Mouse (Mus musculus): Measurements from ENCODE around the gene Cad. TPM values are rescaled to one million over a fixed set of nuclear protein-coding genes. Genes with fewer than 3 reads are reported as not detected.

Cad gene
- total and polyA plus RNA-seq, 3 experiments: 43.1 to 123 (median 106) TPM

GRCm38 (mm10) chr5:31094100-31094798 lies 39.7 kb downstream of the Cad start:
- H3K4me3 ChIP-seq (replicated peaks in 1 of 3; ENCODE audit: low read depth in 2 of 3, low read length in 2 of 3, poor library complexity in 1 of 3): no peak overlapping the region
- in situ Hi-C loops (cut with MboI; ENCODE audit: low pct_ligation_motif_present, low pct_unique_long_range_greater_than_20kb, low sequenced_read_pairs): no loop called here
- no peaks in the 10 kb centered on the region for H3K36me3 ChIP-seq (replicated peaks in 1 of 2; ENCODE audit: control insufficient read depth in 1 of 2, insufficient read depth in 1 of 2, low read length in 1 of 2)
- no peaks in the 10 kb centered on the region for H3K79me2 ChIP-seq (replicated peaks; ENCODE audit: control insufficient read depth, extremely low read depth, insufficient read depth, poor library complexity, severe bottlenecking)
- no peak overlapping the region for H3K9ac ChIP-seq (ENCODE audit: insufficient read depth, low read depth)
- DNase-seq (ENCODE audit: extremely low read depth): no peak
- peak overlapping the region; percentile 82 for H3K4me2 ChIP-seq (ENCODE audit: insufficient read depth, low read depth, poor library complexity, severe bottlenecking)
- TF ChIP-seq GABPA (IDR thresholded peaks at IDR 0.05; ENCODE audit: insufficient replicate concordance, low read depth, low read length) (no peak), USF2 (conservative IDR thresholded peaks at IDR 0.05; ENCODE audit: low read depth, low read length) (0 out of 2 replicates have a peak, but pooled peaks have one; percentile 8), MYC (IDR thresholded peaks at IDR 0.05; ENCODE audit: low read depth, low read length) (no peak), KAT2A (IDR thresholded peaks at IDR 0.05; ENCODE audit: insufficient replicate concordance, low read length) (no peak), JUN (IDR thresholded peaks at IDR 0.05; ENCODE audit: insufficient read depth, low read depth, low read length) (no peak), JUND (conservative IDR thresholded peaks at IDR 0.05; ENCODE audit: low read depth, low read length) (no peak), MXI1 (IDR thresholded peaks at IDR 0.05; ENCODE audit: low read depth, low read length) (no peak), ETS1 (conservative IDR thresholded peaks at IDR 0.05; ENCODE audit: low read depth, low read length) (no peak)
- H3K4me1 ChIP-seq (ENCODE audit: control insufficient read depth in 1 of 2, insufficient read depth in 2 of 2): peaks cover 7 to 22% of the 10 kb centered on the region in 2 experiments
- no peak overlapping the region for H3K27ac ChIP-seq (ENCODE audit: insufficient read depth, low read depth)
- dilution Hi-C loops (cut with MboI; ENCODE audit: extremely low pct_ligation_motif_present, extremely low pct_unique_long_range_greater_than_20kb, low sequenced_read_pairs): no loop called here
- peaks cover 10% of the 10 kb centered on the region for H3K9me3 ChIP-seq (replicated peaks; ENCODE audit: low read length)
- peaks cover 86% of the 10 kb centered on the region for H3K27me3 ChIP-seq (replicated peaks)

GRCm38 (mm10) chr5:31094799-31095691 lies 40.5 kb downstream of the Cad start:
- Histone ChIP-seq H3K4me1 (ENCODE audit: control insufficient read depth in 1 of 2, insufficient read depth in 2 of 2) (peaks cover 7 to 22% of the 10 kb centered on the region in 2 experiments), H3K27ac (ENCODE audit: insufficient read depth, low read depth) (no peak overlapping the region), H3K27me3 (replicated peaks) (peaks cover 81% of the 10 kb centered on the region), H3K36me3 (replicated peaks in 1 of 2; ENCODE audit: control insufficient read depth in 1 of 2, insufficient read depth in 1 of 2, low read length in 1 of 2) (no peaks in the 10 kb centered on the region), H3K79me2 (replicated peaks; ENCODE audit: control insufficient read depth, extremely low read depth, insufficient read depth, poor library complexity, severe bottlenecking) (no peaks in the 10 kb centered on the region), H3K4me2 (ENCODE audit: insufficient read depth, low read depth, poor library complexity, severe bottlenecking) (peak overlapping the region; percentile 82), H3K9ac (ENCODE audit: insufficient read depth, low read depth) (no peak overlapping the region), H3K9me3 (replicated peaks; ENCODE audit: low read length) (peaks cover 10% of the 10 kb centered on the region), H3K4me3 (replicated peaks in 1 of 3; ENCODE audit: low read depth in 2 of 3, low read length in 2 of 3, poor library complexity in 1 of 3) (peak overlapping the region; percentile 30 to 44 (median 32))
- peak; percentile 81 for DNase-seq (ENCODE audit: extremely low read depth)
- dilution Hi-C loops (cut with MboI; ENCODE audit: extremely low pct_ligation_motif_present, extremely low pct_unique_long_range_greater_than_20kb, low sequenced_read_pairs): no loop called here
- in situ Hi-C loops (cut with MboI; ENCODE audit: low pct_ligation_motif_present, low pct_unique_long_range_greater_than_20kb, low sequenced_read_pairs): no loop called here
- TF ChIP-seq MYC (IDR thresholded peaks at IDR 0.05; ENCODE audit: low read depth, low read length) (0 out of 2 replicates have a peak, but pooled peaks have one; percentile 61), ZKSCAN1 (IDR thresholded peaks at IDR 0.05; ENCODE audit: borderline replicate concordance, low read depth, low read length) (no peak), KAT2A (IDR thresholded peaks at IDR 0.05; ENCODE audit: insufficient replicate concordance, low read length) (0 out of 2 replicates have a peak, but pooled peaks have one; percentile 38), TBP (conservative IDR thresholded peaks at IDR 0.05; ENCODE audit: low read depth, low read length) (no peak), ELF1 (IDR thresholded peaks at IDR 0.05; ENCODE audit: low read depth, low read length) (peak; percentile 55; the same call in 1 of the 2 replicates), CHD1 (IDR thresholded peaks at IDR 0.05; ENCODE audit: low read depth, low read length) (no peak), POLR2AphosphoS2 (IDR thresholded peaks at IDR 0.05; ENCODE audit: low read depth, low read length) (no peak), IRF4 (IDR thresholded peaks at IDR 0.05; ENCODE audit: low read depth, low read length) (peak; percentile 66), BHLHE40 (IDR thresholded peaks at IDR 0.05; ENCODE audit: low read depth, low read length) (peak; percentile 98), ZC3H11A (IDR thresholded peaks at IDR 0.05; ENCODE audit: low read depth, low read length) (no peak), PAX5 (IDR thresholded peaks at IDR 0.05; ENCODE audit: low read length) (no peak), JUN (IDR thresholded peaks at IDR 0.05; ENCODE audit: insufficient read depth, low read depth, low read length) (no peak), MAX (IDR thresholded peaks at IDR 0.05; ENCODE audit: low read length) (peak; percentile 77; the same call in 1 of the 2 replicates), NRF1 (IDR thresholded peaks at IDR 0.05; ENCODE audit: low read depth, low read length) (0 out of 2 replicates have a peak, but pooled peaks have one; percentile 14), RCOR1 (conservative IDR thresholded peaks at IDR 0.05; ENCODE audit: low read depth, low read length) (peak; percentile 69; the same call in 1 of the 2 replicates), SIN3A (IDR thresholded peaks at IDR 0.05; ENCODE audit: low read length) (peak; percentile 66; the same call in 1 of the 2 replicates), RAD21 (IDR thresholded peaks at IDR 0.05; ENCODE audit: low read depth, low read length) (no peak), TCF12 (IDR thresholded peaks at IDR 0.05; ENCODE audit: low read depth, low read length) (peak; percentile 47; the same call in 1 of the 2 replicates), UBTF (IDR thresholded peaks at IDR 0.05; ENCODE audit: low read depth, low read length) (0 out of 2 replicates have a peak, but pooled peaks have one; percentile 33), USF1 (IDR thresholded peaks at IDR 0.05; ENCODE audit: low read depth, low read length) (no peak), NELFE (IDR thresholded peaks at IDR 0.05; ENCODE audit: low read depth, low read length) (0 out of 2 replicates have a peak, but pooled peaks have one; percentile 34), GABPA (IDR thresholded peaks at IDR 0.05; ENCODE audit: insufficient replicate concordance, low read depth, low read length) (no peak), JUND (conservative IDR thresholded peaks at IDR 0.05; ENCODE audit: low read depth, low read length) (no peak), MXI1 (IDR thresholded peaks at IDR 0.05; ENCODE audit: low read depth, low read length) (peak; percentile 58; the same call in 1 of the 2 replicates)

Measured in CH12.LX (cell line).